Mouse (Mus musculus): ENCODE measurements around the gene Ppcs. TPM values are rescaled to one million over a fixed set of nuclear protein-coding genes. Genes with fewer than 3 reads are reported as not detected.

Gene Ppcs
- polyA plus RNA-seq, 1 experiment, result 6.3 TPM

DNA sequence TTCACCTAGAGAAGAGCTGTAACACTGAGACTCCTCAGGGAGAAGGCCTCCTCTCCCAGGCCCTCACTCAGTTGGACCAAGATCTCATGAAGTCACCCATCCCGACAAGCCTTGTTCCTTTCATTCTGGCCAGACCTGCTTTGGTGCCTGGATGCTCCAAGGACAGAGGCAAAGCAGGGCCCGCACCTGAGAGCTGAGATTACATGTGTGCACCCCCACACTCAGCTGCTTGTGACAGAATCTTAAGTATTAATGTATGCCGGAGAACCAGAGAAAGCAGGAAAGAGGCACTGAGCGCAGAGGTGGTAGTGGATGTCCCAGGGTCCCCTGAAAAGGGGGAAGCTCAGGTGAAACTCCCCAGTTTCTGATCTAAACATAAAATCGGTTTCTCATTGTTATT is 30.9 kb upstream of the Ppcs start:
- TF ChIP-seq POLR2A (IDR thresholded peaks at IDR 0.05; ENCODE audit: borderline replicate concordance, low read depth, low read length) (no peak), CTCF (IDR thresholded peaks at IDR 0.05; ENCODE audit: low read depth, low read length) (no peak)
- no peak overlapping the region for H3K27ac ChIP-seq (ENCODE audit: insufficient read depth, low read depth, low read length)
- no peak overlapping the region for H3K4me3 ChIP-seq (ENCODE audit: insufficient read depth, low read length)
- H3K4me1 ChIP-seq (ENCODE audit: control insufficient read depth, insufficient read depth, low read length), result no peaks in the 10 kb centered on the region

DNA sequence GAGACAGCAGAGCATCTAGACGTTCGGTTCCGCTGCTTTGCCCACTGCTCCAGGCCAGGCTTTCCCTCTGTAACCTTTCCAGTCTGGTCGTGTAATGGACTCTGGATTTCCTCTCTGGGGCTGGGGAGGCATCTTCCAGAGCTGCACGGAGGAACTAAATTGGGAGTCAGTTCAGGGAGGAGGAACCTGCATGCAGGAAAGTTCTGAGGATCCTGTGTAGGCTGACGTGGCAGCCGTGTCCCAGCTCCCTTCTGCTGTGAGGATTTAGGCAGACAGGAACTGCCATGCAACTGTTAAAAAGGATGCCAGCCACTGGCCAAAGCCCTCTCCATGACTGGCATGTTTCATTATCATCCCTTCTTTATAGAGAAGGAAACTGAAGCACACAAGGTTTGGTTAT is 28.2 kb upstream of the Ppcs start:
- no peaks in the 10 kb centered on the region for H3K4me1 ChIP-seq (ENCODE audit: control insufficient read depth, insufficient read depth, low read length)
- H3K4me3 ChIP-seq (ENCODE audit: insufficient read depth, low read length), result no peak overlapping the region
- H3K27ac ChIP-seq (ENCODE audit: insufficient read depth, low read depth, low read length), result no peak overlapping the region
- TF ChIP-seq POLR2A (IDR thresholded peaks at IDR 0.05; ENCODE audit: borderline replicate concordance, low read depth, low read length) (no peak), CTCF (IDR thresholded peaks at IDR 0.05; ENCODE audit: low read depth, low read length) (no peak)

DNA sequence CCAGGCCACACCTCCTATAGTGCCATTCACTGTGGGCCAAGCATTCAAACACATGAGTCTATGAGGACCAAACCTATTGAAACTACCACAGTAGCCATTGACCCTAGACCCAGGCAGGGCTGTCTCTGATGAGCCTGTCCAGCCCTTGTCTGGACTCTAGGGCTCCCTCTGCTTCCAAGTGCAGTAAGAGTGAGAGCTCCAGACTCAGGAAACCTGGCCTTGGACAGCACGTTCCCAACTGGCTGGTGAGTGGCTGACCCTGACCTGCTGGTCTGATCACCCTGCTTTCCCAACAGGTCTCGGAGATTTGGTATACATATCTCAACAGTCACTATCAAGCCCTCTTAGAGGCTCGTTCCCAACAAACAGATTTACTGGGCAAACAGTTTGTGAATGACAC is 25.6 kb upstream of the Ppcs start:
- TF ChIP-seq POLR2A (IDR thresholded peaks at IDR 0.05; ENCODE audit: borderline replicate concordance, low read depth, low read length) (no peak), CTCF (IDR thresholded peaks at IDR 0.05; ENCODE audit: low read depth, low read length) (no peak)
- Histone ChIP-seq H3K4me1 (ENCODE audit: control insufficient read depth, insufficient read depth, low read length) (no peaks in the 10 kb centered on the region), H3K4me3 (ENCODE audit: insufficient read depth, low read length) (no peak overlapping the region), H3K27ac (ENCODE audit: insufficient read depth, low read depth, low read length) (no peak overlapping the region)

DNA sequence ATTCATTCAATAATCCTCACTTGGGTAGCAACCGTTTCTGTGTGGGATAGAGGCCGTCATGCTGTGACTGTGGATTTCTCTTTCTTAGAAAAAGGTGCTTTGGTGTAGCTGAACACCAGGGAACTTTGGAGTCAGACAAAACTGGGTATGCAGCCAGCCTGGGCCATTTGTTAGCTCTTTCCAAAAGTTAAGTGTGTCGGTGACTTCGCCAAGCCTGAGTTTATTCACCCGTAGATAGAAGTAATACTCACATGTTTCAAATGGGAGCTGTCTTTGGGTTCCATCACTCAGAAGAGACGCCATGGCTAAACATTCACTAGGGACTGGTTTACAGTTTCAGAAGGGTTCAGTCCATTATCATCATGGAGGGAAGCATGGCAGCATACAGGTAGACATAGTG is 25.0 kb upstream of the Ppcs start:
- Histone ChIP-seq H3K4me3 (ENCODE audit: insufficient read depth, low read length) (no peak overlapping the region), H3K4me1 (ENCODE audit: control insufficient read depth, insufficient read depth, low read length) (no peaks in the 10 kb centered on the region), H3K27ac (ENCODE audit: insufficient read depth, low read depth, low read length) (no peak overlapping the region)
- TF ChIP-seq CTCF (IDR thresholded peaks at IDR 0.05; ENCODE audit: low read depth, low read length) (no peak), POLR2A (IDR thresholded peaks at IDR 0.05; ENCODE audit: borderline replicate concordance, low read depth, low read length) (no peak)

DNA sequence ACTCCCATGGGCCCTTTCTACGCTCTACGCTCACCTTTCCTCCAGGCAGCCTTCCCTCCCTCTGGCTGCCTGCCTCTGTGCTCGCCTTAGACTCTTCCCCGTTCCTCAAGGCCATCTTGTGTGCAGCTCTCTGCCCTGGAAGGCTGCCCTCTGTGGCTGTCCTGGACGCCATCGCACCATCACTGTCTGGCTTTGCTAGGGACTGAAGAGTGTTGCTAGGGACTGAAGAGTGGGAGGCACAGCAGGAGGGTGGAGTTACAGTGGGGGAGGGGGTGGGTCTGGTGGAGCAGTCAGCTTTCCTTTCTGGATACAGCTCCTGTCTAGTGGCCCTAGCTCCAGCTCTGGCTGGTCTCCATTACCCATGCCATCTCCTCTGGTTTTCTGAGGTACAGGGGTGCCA is 20.3 kb upstream of the Ppcs start:
- Histone ChIP-seq H3K27ac (ENCODE audit: insufficient read depth, low read depth, low read length) (no peak overlapping the region), H3K4me3 (ENCODE audit: insufficient read depth, low read length) (no peak overlapping the region), H3K4me1 (ENCODE audit: control insufficient read depth, insufficient read depth, low read length) (no peaks in the 10 kb centered on the region)
- no peak for TF ChIP-seq CTCF (IDR thresholded peaks at IDR 0.05; ENCODE audit: low read depth, low read length)
- TF ChIP-seq POLR2A (IDR thresholded peaks at IDR 0.05; ENCODE audit: borderline replicate concordance, low read depth, low read length), result no peak

DNA sequence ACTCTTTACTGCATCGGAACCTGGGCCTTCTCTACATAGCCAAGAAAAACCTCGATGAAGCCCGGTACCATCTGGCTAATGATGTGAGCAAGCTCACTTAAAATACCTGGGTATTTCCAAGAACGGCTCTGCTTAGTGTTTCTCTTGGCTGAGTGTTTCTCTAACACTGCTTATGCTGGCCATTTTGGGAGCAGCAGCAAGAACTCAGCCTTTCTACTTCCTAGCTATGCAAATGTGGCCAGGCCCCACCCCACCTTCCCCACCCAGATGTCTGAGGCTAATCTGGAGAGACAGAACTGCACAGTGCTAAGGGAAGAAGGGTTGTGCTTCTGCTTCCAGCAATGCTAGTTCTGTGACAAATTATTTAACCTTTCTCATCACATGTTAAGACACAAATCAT is 19.6 kb upstream of the Ppcs start:
- Histone ChIP-seq H3K4me1 (ENCODE audit: control insufficient read depth, insufficient read depth, low read length) (no peaks in the 10 kb centered on the region), H3K27ac (ENCODE audit: insufficient read depth, low read depth, low read length) (no peak overlapping the region), H3K4me3 (ENCODE audit: insufficient read depth, low read length) (no peak overlapping the region)
- no peak for TF ChIP-seq POLR2A (IDR thresholded peaks at IDR 0.05; ENCODE audit: borderline replicate concordance, low read depth, low read length)
- no peak for TF ChIP-seq CTCF (IDR thresholded peaks at IDR 0.05; ENCODE audit: low read depth, low read length)

DNA sequence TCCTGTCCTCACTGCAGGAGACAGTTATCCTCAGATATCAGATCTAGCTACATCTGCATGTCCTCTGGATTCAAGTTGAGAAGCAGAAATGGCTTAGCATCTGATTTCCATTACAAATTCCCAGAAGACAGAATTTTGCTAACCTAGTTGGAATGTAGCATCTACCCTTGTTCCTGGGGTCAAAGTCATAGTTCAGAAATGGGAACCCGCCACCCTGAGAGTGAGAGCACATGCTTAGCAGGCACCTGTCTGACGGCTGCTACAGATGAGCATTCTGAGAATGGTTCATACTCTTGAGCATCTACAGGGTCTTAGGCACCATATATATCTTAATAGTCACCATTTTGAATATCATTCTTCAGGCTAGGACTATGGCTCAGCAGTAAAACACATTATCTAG is 15.7 kb upstream of the Ppcs start:
- no peak for TF ChIP-seq POLR2A (IDR thresholded peaks at IDR 0.05; ENCODE audit: borderline replicate concordance, low read depth, low read length)
- no peak overlapping the region for H3K4me3 ChIP-seq (ENCODE audit: insufficient read depth, low read length)
- no peak overlapping the region for H3K27ac ChIP-seq (ENCODE audit: insufficient read depth, low read depth, low read length)
- no peaks in the 10 kb centered on the region for H3K4me1 ChIP-seq (ENCODE audit: control insufficient read depth, insufficient read depth, low read length)

DNA sequence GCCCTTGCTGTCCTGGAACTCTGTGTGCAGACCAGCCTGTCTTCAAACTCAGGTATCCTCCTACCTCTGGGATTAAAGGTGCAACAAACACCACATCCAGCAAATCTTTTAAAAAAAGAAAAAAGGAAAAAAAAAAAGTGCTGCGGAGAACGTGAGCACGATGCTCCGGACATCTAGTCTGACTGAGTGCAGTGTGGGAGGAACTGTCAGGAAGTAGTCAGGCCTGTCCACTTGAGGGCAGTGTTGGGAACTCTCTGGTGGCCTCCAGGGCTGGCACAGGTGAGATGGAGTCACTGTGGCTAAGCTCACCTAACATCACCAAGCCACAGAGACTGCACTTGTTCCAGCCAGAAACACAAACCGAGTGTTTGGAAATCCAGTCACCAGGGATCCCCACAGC is 8.5 kb upstream of the Ppcs start:
- no peak overlapping the region for H3K4me3 ChIP-seq (ENCODE audit: insufficient read depth, low read length)
- H3K4me1 ChIP-seq (ENCODE audit: control insufficient read depth, insufficient read depth, low read length), result no peaks in the 10 kb centered on the region
- TF ChIP-seq POLR2A (IDR thresholded peaks at IDR 0.05; ENCODE audit: borderline replicate concordance, low read depth, low read length) (no peak), CTCF (IDR thresholded peaks at IDR 0.05; ENCODE audit: low read depth, low read length) (peak; percentile 34; the same call in 1 of the 2 replicates)
- no peak overlapping the region for H3K27ac ChIP-seq (ENCODE audit: insufficient read depth, low read depth, low read length)

DNA sequence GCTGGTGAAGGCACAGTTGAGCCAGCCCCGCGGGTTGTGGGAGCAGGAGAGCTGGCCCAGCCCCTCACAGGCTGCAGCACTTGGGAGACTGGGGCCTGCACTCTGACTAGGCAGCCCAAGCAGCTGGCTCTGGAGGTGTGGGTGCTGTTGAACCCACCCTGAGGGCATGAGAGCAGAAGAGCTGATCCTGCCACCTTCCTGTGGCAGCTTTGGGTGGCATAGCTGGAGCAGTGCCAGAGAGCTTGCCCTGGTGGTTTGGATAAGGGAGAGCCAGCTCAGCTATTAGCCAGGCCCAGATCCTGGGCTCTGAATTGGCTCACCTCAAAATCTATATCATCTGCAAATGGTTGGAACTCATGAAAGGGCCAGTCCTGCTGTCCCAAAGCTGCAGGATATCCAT is 5.5 kb upstream of the Ppcs start:
- no peak overlapping the region for H3K4me3 ChIP-seq (ENCODE audit: insufficient read depth, low read length)
- no peak for TF ChIP-seq CTCF (IDR thresholded peaks at IDR 0.05; ENCODE audit: low read depth, low read length)
- no peak overlapping the region for H3K27ac ChIP-seq (ENCODE audit: insufficient read depth, low read depth, low read length)
- H3K4me1 ChIP-seq (ENCODE audit: control insufficient read depth, insufficient read depth, low read length), result peaks cover 4% of the 10 kb centered on the region

DNA sequence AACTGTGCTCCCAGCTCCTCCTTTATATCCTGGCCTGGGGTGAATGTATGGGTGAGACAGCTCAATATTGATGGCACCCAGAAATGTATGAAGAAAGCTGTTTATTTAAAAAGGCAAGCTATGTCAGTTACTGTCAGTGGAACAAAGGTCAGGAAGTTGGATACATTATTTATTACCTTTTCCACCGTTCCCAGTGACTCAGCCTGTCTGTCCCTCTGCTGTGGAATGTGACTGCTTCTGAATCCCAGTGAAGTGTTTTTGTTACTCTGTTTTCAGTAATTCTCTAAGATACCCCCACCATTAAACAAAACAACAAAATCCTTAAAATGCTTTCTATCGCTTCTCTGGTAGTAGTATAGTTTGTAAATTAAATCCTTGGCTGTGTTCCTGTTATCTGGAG is 3.4 kb upstream of the Ppcs start:
- no peak overlapping the region for H3K27ac ChIP-seq (ENCODE audit: insufficient read depth, low read depth, low read length)
- H3K4me3 ChIP-seq (ENCODE audit: insufficient read depth, low read length), result no peak overlapping the region
- peaks cover 9% of the 10 kb centered on the region for H3K4me1 ChIP-seq (ENCODE audit: control insufficient read depth, insufficient read depth, low read length)
- no peak for TF ChIP-seq CTCF (IDR thresholded peaks at IDR 0.05; ENCODE audit: low read depth, low read length)
- TF ChIP-seq POLR2A (IDR thresholded peaks at IDR 0.05; ENCODE audit: borderline replicate concordance, low read depth, low read length), result no peak

DNA sequence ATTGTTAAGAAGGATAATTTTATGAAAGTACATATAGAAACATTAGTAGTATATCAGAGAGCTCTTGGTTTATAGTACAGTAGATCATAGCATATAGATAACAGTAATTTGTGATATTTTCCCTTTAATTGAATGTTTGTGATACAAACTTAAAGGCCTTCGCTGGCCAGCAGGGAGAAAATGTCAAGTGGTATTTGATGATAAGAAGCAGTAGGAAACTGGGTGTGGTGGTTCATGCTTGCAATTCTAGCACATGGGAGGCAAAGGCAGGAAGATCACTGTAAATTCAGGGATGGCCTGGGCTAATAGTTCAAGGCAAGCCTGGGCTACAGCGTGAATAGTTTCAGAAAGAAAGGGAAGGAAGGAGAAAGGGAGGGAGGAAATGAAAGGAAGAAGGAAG is 2.9 kb upstream of the Ppcs start:
- peaks cover 9% of the 10 kb centered on the region for H3K4me1 ChIP-seq (ENCODE audit: control insufficient read depth, insufficient read depth, low read length)
- no peak overlapping the region for H3K4me3 ChIP-seq (ENCODE audit: insufficient read depth, low read length)

More for the DNA sequence above, 2.9 kb upstream of the Ppcs start:
- TF ChIP-seq CTCF (IDR thresholded peaks at IDR 0.05; ENCODE audit: low read depth, low read length) (no peak), POLR2A (IDR thresholded peaks at IDR 0.05; ENCODE audit: borderline replicate concordance, low read depth, low read length) (no peak)
- H3K27ac ChIP-seq (ENCODE audit: insufficient read depth, low read depth, low read length), result no peak overlapping the region
